8 mouse cellular contexts compared by ENCODE assay signal in the genomic region with DNA sequence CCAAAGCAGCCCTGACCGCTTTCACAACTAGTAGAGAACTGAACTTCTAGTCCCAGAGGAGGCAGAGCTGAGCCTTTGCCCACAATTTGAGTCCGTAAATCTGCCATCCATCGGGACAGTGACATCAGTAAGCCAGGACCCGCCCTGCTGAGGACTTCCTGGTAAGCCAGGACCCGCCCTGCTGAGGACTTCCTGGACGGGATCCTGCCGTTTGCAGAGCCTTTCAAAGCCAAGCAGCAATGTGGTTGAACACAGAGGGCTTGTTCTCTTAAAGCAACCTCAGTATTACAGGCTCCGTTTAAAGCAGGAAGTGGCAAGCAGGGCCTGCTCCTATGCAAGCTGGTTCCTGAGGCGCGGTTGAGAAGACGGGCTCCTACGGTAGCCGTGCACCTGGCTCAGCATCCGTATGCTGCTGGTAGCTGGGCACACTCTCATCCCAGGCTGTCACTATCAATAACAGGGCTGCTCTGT. TPM values are rescaled to one million over a fixed set of nuclear protein-coding genes. Genes with fewer than 3 reads are reported as not detected.
DNase-seq lines count a peak whose midpoint lies in the region; ATAC-seq and TF ChIP-seq lines count a peak whose summit lies in the region.

No protein-coding gene starts in this region.

- no peaks in the 10 kb centered on the region for H3K9me3 ChIP-seq in ES-E14 (ENCODE audit: control insufficient read depth, insufficient read depth, low read depth, low read length)
- no peaks in the 10 kb centered on the region for H3K9me3 ChIP-seq in heart, embryonic 16.5 days (replicated peaks; ENCODE audit: control insufficient read depth, low read length)

- TF ChIP-seq POLR2A in bone marrow, adult 2 months (IDR thresholded peaks at IDR 0.05; ENCODE audit: borderline replicate concordance, control insufficient read depth, low read depth, low read length), result peak; percentile 71; the same call in 1 of the 2 replicates

- TF ChIP-seq CTCF in bone marrow, adult 2 months (IDR thresholded peaks at IDR 0.05; ENCODE audit: control insufficient read depth, insufficient read depth, low read length), result no peak

- H3K27me3 ChIP-seq in heart, embryonic 16.5 days (ENCODE audit: control insufficient read depth, insufficient read depth, low read length), result no peaks in the 10 kb centered on the region

- H3K4me1 ChIP-seq in ES-E14 (ENCODE audit: control insufficient read depth in 2 of 2, insufficient read depth in 2 of 2, low read length in 2 of 2, poor library complexity in 1 of 2), result peaks cover 0 to 11% of the 10 kb centered on the region in 2 experiments; a peak in 2 of 4 replicates
- H3K4me1 ChIP-seq in bone marrow, adult 2 months (ENCODE audit: control insufficient read depth, insufficient read depth, low read length), result peaks cover 9% of the 10 kb centered on the region
- H3K4me1 ChIP-seq in heart, embryonic 16.5 days (ENCODE audit: control insufficient read depth, insufficient read depth, low read length), result peaks cover 17% of the 10 kb centered on the region

- peak overlapping the region; percentile 24; the same call in 1 of the 2 replicates for H3K9ac ChIP-seq in ES-E14 (ENCODE audit: insufficient read depth, low read depth, low read length, poor library complexity, severe bottlenecking)
- peak overlapping the region; percentile 73 for H3K9ac ChIP-seq in heart, embryonic 16.5 days (ENCODE audit: low read length)

- H3K27ac ChIP-seq in ES-E14 (ENCODE audit: insufficient read depth, low read depth, low read length, poor library complexity, severe bottlenecking), result no peak overlapping the region
- peak overlapping the region; percentile 99 for H3K27ac ChIP-seq in bone marrow, adult 2 months (ENCODE audit: control insufficient read depth, insufficient read depth, low read depth, low read length, poor library complexity)
- peak overlapping the region; percentile 87 for H3K27ac ChIP-seq in heart, embryonic 16.5 days (ENCODE audit: low read length)

- peak; percentile 67 for ATAC-seq in erythroblast, adult 5-6 weeks (replicated peaks; ENCODE audit: low FRiP score, poor library complexity, severe bottlenecking)
- peak; percentile 63 for ATAC-seq in heart, embryonic 16.5 days (replicated peaks; ENCODE audit: extremely low read depth, insufficient read depth, low FRiP score)
- ATAC-seq in megakaryocyte, adult 5-6 weeks (ENCODE audit: poor library complexity, severe bottlenecking), result peak; percentile 53

- H3K36me3 ChIP-seq in ES-E14 (ENCODE audit: control insufficient read depth, insufficient read depth, low read length, poor library complexity, severe bottlenecking), result no peaks in the 10 kb centered on the region
- no peaks in the 10 kb centered on the region for H3K36me3 ChIP-seq in heart, embryonic 16.5 days (ENCODE audit: control insufficient read depth, insufficient read depth)

- in situ Hi-C loops in ES-E14 (cut with MboI; ENCODE audit: low sequenced_read_pairs in 2 of 2, unreplicated experiment in 2 of 2), result no loop called here

- H3K4me3 ChIP-seq in ES-E14 (ENCODE audit: insufficient read depth in 1 of 2, low read depth in 1 of 2, low read length in 2 of 2, poor library complexity in 1 of 2, severe bottlenecking in 1 of 2), result peak overlapping the region; percentile 23 to 66; a peak in 3 of 4 replicates
- peak overlapping the region; percentile 80 for H3K4me3 ChIP-seq in bone marrow, adult 2 months (replicated peaks; ENCODE audit: control insufficient read depth, low read depth, low read length)
- peak overlapping the region; percentile 54 for H3K4me3 ChIP-seq in heart, embryonic 16.5 days (ENCODE audit: low read length)

- no peak for DNase-seq in ES-E14 (ENCODE audit: low read depth, low spot score)
- DNase-seq in kidney, postnatal 14 days, result peak; percentile 90
- DNase-seq in spleen, adult 18-20 months, result peak; percentile 61 to 71
- no peak for DNase-seq in left cerebral cortex, adult 8-10 months (ENCODE audit: low spot score in 2 of 2)

- peak overlapping the region; percentile 84 for H3K4me2 ChIP-seq in heart, embryonic 16.5 days (ENCODE audit: low read depth, low read length)

- under 1% methylated on average over 14 of the region's 14 CpGs for WGBS in bone marrow, adult 2 months
- 18% methylated on average over 14 of the region's 14 CpGs for WGBS in heart, embryonic 16.5 days

TF ChIP-seq in ES-E14, 5 proteins besides CTCF, POLR2A, EP300 and RAD21:
- TF ChIP-seq CHD2 (IDR thresholded peaks at IDR 0.05; ENCODE audit: low read depth, low read length) (no peak), ZNF384 (IDR thresholded peaks at IDR 0.05; ENCODE audit: low read depth, low read length) (no peak), MAFK (IDR thresholded peaks at IDR 0.05; ENCODE audit: insufficient read depth, low read depth, low read length) (no peak), HCFC1 (IDR thresholded peaks at IDR 0.05; ENCODE audit: borderline replicate concordance, insufficient read depth, low read length) (no peak)

RNA-seq across cellular contexts. Expression of gene Yy1, which starts 27.0 kb away (rescaled TPM):
- 40.5 and 42.2 TPM in 2 replicates for total RNA-seq in ES-E14 (2012; rRNA removed)
- 16.3 and 35.4 TPM in 2 replicates for polyA plus RNA-seq in bone marrow, adult 2 months (2011; ENCODE audit: insufficient read depth, insufficient read length, low replicate concordance, missing spikeins)
- 15.8 and 29.5 TPM in 2 replicates for total RNA-seq in erythroblast, adult 5-6 weeks (2015; ENCODE audit: low replicate concordance)
- 31.0 and 43.9 TPM in 2 replicates for total RNA-seq in erythroblast, adult 5-6 weeks (2017; ENCODE audit: low replicate concordance)
- polyA plus RNA-seq in heart, embryonic 16.5 days (2015; fragmentation: Nextera tagmentation; extraction: Ambion mirVana), result 11.7 and 12.5 TPM in 2 replicates
- total RNA-seq in megakaryocyte, adult 5-6 weeks (2015), result 67.2 and 70.7 TPM in 2 replicates
- 40.3 and 50.5 TPM in 2 replicates for total RNA-seq in megakaryocyte, adult 5-6 weeks (2017)
- total RNA-seq in left cerebral cortex, adult 8-10 months (2022), result 10 to 100 TPM; 44.9 to 46.7 (median 46.1) TPM

Comparison
In these comparisons a context has a peak if more than half of its experiments do, and no peak if none do; other contexts are left out.
1. DNase-seq: peak in kidney, postnatal 14 days (single experiment) and spleen, adult 18-20 months (2 of 2); none in ES-E14 (single experiment) and left cerebral cortex, adult 8-10 months (0 of 2).
2. Peak in every context shown above with its lines, with median percentiles within 50 percentile points of each other: H3K4me3 ChIP-seq and ATAC-seq.